Mouse (Mus musculus) erythroblast, embryonic 14.5 days (primary cell): ENCODE measurements around the gene Prep.

ENCODE experiments used
- GATA1 ChIP-seq: IDR thresholded peaks from 2 replicates; pipeline ENCODE4 v1.6.1; 2012; ENCODE audit warnings: low read length, inconsistent platforms, mixed read lengths
- TAL1 ChIP-seq: IDR thresholded peaks from 3 replicates; pipeline ENCODE4 v1.6.1; 2012; ENCODE audit warnings: low read length, inconsistent platforms, mixed read lengths

DNA sequence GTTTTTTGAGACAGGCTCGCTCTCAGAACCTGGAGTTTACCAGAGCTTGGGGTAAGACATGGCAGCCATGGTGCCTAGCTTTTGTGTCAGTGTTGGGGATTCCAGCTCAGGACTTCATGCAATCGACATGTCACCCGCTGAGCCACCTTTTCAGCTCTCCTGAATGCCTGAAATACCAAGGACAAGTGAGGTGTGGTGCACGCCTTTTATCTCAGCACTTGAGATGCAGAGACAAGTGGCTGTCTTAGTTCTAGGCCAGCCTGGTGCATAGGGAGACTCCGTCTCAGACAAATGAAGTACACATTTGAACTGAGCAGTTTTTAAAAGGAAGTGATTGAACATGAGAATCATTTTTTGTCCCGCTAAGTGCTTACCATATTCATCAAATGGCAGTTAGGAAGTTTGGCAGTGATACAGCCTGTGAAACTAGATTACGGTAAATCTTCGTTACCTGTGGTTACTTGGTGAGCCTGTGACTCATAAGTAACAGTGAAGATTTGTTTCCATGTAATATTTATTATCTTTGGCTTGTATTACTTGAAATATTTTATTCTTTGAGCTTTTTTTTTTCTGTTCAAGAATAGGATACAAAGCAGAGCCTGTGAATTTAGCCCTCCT, 24.6 kb downstream of the Prep start:
- TF ChIP-seq GATA1 (no peak), TAL1 (no peak)
